Mouse (Mus musculus): ENCODE measurements around the gene Gm16429.
"Not testable (repeated sequence)": the region's sequence is repeated elsewhere in the genome, so short reads cannot be mapped to it uniquely, and the experiment has no call there.

Gm16429 gene

GRCm38 (mm10) chr5:93928952-93929351 lies at the start of gene Gm16429:
Gene Gm16429 (minus strand): TSS chr5:93929052.
- DNase-seq (ENCODE audit: low spot score in 2 of 2), result not testable (repeated sequence)
